Mouse (Mus musculus) adrenal gland, postnatal 36 days (tissue): ENCODE results near the gene Stk32c. TPM values are rescaled to one million over a fixed set of nuclear protein-coding genes. Genes with fewer than 3 reads are reported as not detected.

Experiments used
- DNase-seq, 2 experiments: peaks; one replicate each; pipeline ENCODE4 v3.0.0; 2021; ENCODE audit warnings: mixed read lengths in 1 of 2
- total RNA-seq, 2 experiments: library from RNA; stranded (reverse); gene quantifications; 2 replicates each; pipeline ENCODE4 v1.2.3; 2021

The Stk32c gene
- total RNA-seq, 2 experiments from 2014 or later = 3.3 to 3.9 TPM

DNA sequence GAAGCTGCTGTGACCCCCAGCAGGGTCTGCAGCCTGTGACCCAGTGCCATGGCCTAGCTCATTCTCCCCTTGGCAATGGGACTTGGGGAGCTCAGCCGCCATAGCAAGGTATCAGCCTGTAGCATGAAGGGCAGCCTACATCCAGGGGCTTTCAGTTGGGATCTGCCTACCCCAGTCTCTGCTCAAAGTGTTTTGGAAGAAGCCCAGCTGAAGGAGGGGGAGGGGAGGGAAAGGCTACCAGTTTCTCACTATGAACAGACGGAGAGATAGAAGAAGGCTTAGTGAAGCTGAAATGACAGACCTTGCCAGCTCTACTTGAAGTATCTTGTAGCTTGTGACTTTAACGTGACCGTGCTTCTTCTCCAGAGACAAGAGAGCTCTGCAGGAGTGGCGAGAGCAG is 16.7 kb upstream of the Stk32c start:
- no peak for DNase-seq

DNA sequence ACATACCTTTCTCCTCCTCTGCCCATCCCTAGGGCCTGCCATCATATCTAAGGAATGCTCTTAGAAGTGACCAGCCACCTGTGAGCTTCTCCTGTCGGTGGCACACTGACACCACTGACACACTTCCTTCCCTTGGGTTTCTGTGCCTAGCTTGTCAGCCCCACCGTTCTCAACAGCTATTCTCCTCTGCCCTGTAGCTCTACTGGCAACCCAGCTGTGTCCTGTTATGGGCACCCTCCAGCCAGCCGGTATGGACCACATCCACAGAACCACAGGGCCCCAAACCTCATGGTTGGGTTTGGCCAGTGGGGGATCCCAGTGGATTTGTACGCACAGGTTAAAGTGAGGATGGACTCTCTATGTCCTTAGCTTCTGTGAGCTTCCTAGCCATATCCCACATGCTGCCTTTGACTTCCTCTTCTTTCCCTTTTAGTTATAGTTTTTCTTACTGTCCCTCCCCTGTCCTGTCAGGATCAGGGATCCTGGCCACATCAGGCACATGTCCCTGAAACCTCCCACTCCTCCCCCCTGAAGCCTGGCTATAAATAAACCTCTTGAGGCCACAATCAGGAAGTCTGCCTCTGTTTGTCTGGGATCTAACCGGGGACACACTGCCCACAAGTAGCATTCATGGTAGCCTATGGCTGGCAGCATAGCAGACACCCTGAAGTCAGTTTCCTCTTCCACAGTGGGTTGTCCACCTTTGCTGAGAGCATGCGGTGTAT is 15.5 kb upstream of the Stk32c start:
- DNase-seq = no peak

- DNase-seq = no peak
These were observed 13.3 kb upstream of the Stk32c start for GRCm38 (mm10) chr7:139226416-139226815.

GRCm38 (mm10) chr7:139224725-139225124 is 11.6 kb upstream of the Stk32c start:
- DNase-seq = peak in 1 of 2 experiments; percentile 38

GRCm38 (mm10) chr7:139224070-139224469 is 11.0 kb upstream of the Stk32c start:
- no peak for DNase-seq

DNA sequence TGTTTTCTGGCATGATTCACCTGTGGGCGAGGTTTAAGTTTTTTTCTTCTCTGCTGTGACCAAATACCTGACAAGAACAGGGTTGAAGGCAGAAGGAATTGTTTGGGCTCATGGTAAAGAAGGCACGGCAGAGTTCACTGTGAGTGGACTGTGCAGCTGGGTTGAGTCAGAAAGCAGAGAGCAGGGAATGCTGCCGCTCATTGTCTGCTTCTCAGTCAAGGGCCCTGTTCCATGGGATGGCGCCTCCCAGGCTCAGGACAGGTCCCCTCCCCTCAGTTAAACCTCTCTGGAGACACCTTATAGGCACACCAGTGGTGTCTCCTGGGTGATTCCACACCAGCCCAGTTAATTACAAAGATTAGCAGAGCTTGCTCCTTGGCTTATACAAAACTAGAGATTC is 9.2 kb upstream of the Stk32c start:
- no peak for DNase-seq

GRCm38 (mm10) chr7:139221856-139222255 is 8.7 kb upstream of the Stk32c start:
- no peak for DNase-seq

- DNase-seq = no peak
These were observed 8.0 kb upstream of the Stk32c start for GRCm38 (mm10) chr7:139221072-139221471.

GRCm38 (mm10) chr7:139220303-139220702 is 7.2 kb upstream of the Stk32c start:
- DNase-seq = peak; percentile 47 to 60

- DNase-seq = no peak
These were observed 6.4 kb upstream of the Stk32c start for GRCm38 (mm10) chr7:139219486-139219885.

DNA sequence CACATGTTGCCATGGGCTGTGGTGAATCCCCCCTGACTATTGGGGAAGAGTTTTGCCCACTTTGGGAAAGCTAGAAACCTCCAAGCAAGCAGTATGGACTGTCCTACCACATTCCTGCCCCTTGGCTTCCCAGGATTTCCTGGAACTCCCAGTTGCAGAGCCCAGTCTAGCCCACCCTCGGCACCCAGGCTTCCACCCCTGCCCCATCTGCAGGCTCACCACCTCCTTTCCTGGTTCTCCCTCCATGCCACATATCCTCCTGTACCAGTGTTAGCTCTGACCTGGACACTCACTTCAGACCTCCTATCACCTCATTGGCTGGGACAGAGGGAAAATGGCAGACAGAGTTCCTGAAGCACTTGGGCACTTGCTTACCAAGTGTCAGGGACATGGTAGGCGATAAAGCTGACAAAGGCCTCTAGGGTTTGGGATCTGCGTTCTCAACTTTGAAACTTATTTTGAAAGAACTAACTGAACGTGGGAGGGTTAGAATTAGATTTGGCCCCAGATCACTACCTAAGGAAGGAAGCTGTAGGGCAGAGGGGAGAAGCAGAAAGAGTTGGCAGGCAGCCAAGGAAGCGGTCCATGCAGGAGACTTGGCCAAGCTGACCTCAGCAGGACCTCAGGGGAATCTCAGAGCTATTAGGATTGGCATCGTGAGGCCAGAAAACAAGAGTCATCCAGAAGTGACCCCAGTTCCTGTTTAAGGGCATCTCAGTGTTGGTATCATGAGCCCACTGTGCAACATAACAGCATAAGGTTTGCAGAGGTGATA is 5.7 kb upstream of the Stk32c start:
- DNase-seq = peak; percentile 60 to 81

GRCm38 (mm10) chr7:139217046-139217445 is 3.9 kb upstream of the Stk32c start:
- no peak for DNase-seq

DNA sequence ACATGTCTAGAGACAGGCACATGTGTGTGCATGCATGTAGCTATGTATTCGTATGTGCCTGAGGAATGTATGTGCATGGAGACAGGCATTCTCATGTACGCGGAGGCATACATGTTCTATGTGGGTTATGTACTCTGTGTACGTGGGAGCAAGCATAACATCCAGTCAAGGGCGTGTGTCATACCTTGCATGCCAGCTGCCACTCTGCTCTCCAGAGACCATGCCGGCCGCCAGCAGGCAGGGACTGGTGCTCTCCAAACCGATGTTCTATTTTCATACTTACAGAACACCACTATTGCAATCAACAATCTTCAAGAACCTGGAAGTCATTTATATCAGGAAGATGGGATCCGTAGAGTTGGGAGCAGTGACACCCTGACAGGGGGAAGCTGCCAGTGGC is 3.4 kb upstream of the Stk32c start:
- DNase-seq = no peak

DNA sequence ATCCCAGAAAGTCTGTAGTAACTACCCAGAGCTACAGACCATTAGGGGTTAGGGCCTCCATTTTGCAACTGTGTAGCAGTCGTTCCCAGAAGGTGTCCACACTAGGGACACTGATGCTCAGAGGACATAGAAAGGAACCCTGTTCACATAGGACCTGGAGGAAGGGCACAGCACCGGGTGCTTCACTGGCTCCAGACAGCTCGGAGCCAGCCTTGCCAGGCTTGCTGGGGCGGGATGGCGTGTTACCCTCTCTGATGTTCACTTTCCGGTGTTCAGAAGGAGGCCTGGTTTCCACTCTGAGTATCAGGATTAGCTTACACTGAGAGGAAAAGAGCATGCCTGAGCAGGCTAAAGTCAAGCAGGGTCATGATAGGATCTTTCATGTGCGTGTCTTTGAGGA is 2.8 kb upstream of the Stk32c start:
- DNase-seq = no peak

GRCm38 (mm10) chr7:139215516-139215915 is 2.4 kb upstream of the Stk32c start:
- no peak for DNase-seq

- DNase-seq = no peak
These were observed 1.7 kb upstream of the Stk32c start for GRCm38 (mm10) chr7:139214596-139215340.

DNA sequence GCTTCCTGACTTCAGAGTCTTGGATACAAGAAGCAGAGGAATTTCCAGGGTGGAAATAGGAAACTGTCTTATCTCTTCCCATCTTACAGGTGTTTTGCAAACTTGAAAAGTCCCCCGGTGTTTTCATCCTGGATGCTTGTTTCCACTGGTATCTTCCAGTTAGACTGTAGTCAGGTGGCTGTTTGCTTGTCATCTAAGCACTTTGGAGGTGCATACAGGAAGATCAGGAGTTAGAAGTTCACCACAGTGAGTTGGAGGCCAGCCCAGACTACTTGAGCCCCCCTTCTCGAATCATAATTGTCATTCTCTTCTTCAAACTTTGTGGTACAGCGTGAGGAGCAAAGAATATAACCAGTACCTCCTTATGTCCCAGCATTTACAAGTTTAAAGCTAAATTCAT is 1.1 kb upstream of the Stk32c start:
- no peak for DNase-seq

DNA sequence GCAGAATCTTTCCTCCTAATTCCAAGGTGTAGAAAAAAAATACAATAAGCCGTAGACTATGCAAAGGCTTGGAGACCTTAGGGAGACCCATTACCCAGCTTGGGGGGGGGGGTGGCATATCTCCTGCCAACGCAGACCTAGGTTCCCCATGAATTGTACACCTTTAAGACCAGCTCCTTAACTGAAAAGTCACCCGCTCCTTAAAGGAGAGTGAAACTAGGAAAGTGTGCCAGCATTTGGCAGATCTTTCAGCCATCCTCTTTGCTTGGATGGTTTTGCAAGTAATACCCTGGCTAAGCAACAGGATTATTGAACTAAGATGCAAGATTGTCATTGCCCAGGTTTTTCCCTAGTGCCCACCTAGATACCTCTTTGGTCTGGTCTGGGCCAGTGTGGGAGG is 644 bp upstream of the Stk32c start:
- no peak for DNase-seq

DNA sequence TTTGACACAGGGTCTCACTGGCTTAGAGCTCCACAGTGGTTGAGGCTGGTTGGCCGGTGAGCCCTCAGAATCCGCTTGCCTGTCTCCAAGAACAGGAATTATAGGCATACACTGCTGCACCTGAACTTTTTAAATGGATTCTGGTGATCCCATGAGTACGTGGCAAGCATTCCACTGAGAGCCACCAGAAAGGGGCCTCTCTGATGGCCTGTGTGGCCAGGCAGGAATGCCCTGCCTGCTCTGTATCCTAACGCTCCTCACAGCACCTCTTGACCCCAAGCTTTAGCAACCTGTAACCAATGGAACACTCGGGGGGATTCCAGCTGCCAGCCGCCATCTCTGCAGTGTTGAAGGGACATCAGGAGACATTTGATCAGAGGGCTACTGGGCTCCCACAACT is 1.3 kb downstream of the Stk32c start:
- DNase-seq = no peak

DNA sequence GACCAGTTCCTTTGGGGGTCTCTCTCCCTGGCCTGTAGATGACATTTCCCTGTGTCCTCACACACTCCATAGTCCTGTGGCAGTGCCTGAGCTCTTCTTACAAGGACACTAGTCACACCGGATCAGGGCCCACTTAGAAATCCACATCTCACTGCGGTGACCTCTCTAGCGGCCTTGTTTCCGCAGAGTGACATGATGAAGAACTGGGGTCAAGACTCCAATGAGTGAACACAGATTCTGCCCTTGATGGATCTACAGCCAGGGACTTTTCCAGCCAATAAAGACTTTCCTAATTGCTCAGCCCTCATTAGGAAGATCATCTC is 4.4 kb downstream of the Stk32c start:
- peak in 1 of 2 experiments; percentile 55 for DNase-seq

DNA sequence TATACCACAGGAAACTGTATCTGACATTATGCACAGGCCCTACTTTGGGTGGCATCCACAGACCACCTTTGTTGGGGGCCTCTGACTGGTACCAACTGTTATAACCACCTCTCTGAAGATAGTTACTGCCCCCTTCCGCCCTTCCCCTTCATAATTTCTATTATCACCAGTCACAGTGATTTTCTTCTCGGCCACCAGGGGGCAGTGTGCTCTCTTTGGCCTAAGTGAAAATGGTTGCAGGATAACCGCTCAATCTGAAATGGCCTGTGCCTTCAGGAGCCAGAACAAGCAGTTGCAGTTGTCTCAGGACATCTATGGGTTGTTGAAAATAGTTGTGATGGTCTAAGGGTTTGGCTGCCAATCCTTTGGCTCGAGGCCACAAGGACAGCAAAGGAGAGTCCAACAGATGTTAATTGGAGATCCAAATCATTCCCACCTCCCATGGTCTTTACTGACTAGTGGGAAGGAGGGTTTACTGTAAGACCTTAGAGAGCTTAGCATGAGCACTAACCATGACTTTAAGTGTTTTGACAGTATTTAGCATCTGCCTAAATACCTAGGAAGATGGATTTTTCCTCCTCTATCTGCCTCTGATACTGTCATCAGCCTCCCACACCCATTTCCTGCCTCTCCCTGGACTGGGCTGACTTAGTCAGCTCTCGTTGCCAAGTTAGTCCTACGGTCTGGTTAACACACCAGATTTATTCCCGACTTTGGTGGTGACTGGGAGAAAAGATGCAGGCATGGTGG is 4.9 kb downstream of the Stk32c start:
- DNase-seq = peak; percentile 40 to 63

DNA sequence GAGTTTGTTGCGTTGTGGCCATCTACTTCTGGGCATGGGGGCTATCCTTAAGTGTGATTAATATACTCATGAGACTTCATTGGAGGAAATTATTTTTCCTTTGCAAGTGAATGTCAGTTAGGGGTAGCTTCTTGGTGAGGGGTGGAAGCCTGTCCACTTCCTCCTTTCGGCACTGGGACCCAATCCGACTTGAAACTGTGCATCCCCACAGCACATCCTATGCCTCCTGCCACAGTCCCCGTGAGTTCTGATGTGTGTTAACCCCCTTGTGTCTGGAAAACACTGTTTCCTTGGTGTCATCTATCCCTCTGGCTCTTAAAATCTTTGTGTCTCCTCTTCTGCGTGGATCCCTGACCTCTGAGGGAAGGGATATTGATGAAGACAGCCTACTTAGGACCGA is 11.9 kb downstream of the Stk32c start:
- no peak for DNase-seq
